Mouse (Mus musculus) adrenal gland, postnatal 36 days (tissue): ENCODE results near the gene Secisbp2. TPM values are rescaled to one million over a fixed set of nuclear protein-coding genes. Genes with fewer than 3 reads are reported as not detected.
"Not testable (repeated sequence)": the region's sequence is repeated elsewhere in the genome, so short reads cannot be mapped to it uniquely, and the experiment has no call there.

Experiments
- DNase-seq, 2 experiments: peaks; one replicate each; pipeline ENCODE4 v3.0.0; 2021; ENCODE audit warnings: mixed read lengths in 1 of 2
- total RNA-seq, 2 experiments: library from RNA; stranded (reverse); gene quantifications; 2 replicates each; pipeline ENCODE4 v1.2.3; 2021

Gene Secisbp2
- total RNA-seq, 2 experiments from 2014 or later, result 20.9 to 24.8 TPM

- peak in 1 of 2 experiments; percentile 5 for DNase-seq
Measured at GRCm38 (mm10) chr13:51643924-51644828, 7.3 kb upstream of the Secisbp2 start.

DNA sequence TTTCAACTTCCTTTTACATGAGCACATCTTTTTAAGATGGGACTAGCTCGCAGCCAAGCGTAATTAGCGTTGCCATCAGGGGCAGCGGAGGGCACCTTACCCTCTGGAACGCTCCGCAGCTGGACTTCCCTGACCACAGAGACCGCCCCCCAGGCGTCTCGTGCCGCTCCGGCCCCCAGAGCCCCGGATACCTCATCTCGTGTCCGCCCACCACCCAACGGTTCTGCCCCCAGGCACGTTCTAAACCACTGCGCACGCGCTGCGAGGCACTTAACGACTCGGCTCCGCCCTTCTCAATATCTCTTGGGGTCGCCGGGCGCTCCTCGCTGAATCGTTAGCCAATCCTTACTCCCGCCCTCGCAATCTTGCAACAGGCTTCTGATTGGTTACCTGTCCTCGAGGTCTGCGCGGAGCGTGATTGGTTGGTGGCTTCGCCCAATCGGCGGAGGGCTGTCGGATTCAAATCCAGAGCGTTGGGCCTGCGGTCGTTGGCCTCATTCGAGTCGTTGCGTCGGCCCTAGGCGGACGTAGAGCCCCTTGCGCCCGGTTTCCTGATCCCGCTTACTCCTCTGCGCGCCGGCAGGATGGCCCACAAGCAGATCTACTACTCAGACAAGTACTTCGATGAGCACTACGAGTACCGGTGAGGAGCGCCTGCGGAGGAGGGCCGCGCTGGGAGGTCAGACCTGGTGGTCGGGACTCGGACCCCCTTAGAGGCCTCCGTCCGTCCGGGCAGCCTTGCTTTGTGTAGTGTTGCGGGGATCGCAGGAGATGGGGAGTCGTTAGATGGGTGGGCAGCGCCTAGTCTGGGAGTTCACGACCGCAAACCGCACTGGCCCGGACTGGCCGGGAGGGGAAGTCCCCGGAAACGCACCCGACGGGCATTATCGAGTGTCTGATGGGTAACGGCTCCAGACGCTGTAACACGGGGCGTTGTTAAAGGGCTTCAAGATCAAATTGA lies 6.4 kb upstream of the Secisbp2 start, which contains the start of gene Cks2:
Gene Cks2 (plus strand): TSS at position 404 of the 961 bp plus-strand sequence.
- DNase-seq, result peak; percentile 96 to 97

DNA sequence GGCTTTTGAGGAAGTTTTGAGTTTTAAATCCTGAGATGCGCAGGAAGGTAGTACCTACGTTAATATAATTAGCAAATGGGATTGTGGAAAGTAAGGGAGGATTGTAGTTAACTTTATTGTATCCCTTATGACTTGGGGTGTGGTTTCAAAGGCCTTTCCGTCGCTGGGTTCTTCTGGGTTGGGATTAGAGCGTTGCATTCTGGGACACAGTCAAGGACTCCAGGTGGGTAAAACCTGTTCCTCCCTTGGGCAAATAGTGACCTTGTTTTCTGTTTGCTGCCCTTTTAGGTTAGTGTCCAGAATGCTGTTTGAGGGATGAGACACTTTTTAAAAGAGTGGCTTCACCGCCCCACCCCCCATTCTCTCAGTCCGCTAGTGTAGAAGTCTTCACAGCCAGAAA lies 5.6 kb upstream of the Secisbp2 start:
- peak in 1 of 2 experiments; percentile 18 for DNase-seq

- DNase-seq, result no peak
Measured at GRCm38 (mm10) chr13:51646362-51647027, 5.0 kb upstream of the Secisbp2 start.

- no peak for DNase-seq
Measured at GRCm38 (mm10) chr13:51647770-51648169, 3.7 kb upstream of the Secisbp2 start.

GRCm38 (mm10) chr13:51648237-51648636 lies 3.3 kb upstream of the Secisbp2 start:
- DNase-seq, result peak in 1 of 2 experiments; percentile 6

- DNase-seq, result no peak
Measured at GRCm38 (mm10) chr13:51649740-51650139, 1.8 kb upstream of the Secisbp2 start.

DNA sequence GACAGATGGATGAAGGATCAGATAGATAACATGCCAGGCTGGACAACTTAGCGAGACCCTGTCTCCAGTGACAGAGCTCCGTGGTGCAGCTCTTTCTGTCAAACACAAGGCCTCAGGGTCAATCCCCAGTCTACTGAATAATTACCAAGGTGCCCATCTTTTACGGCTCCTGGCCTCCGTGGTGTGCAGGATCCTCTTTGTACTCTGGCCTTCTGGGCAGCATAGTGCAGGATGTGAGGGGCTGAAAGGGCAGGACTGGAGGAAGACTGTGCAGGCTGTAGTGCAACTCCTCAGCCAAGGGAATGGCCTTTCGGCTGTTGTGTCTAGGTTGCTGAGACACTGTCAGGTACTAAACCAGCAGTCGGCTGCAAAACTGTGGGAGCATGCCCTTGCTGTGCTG lies 1.7 kb downstream of the Secisbp2 start:
- DNase-seq, result no peak

DNA sequence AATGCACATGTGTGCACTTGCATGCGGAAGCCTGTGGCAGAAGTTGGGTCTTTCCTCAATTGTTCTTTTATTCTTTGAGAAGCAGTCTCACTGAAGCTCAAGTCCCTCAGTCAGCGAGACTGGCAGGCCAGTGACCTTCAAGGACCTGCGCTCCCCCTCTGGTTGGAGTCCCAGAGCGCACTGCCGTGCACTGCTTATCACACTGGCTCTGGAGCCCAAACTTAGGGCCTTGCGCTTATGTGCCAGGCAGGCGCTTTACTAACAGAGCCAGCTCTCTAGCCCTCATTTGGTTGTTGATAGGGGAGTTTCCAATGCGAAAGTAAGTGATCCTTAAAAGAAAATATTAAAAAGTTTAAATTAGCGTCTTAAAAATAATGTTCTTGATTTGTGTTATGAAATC lies 2.5 kb downstream of the Secisbp2 start:
- DNase-seq, result no peak

DNA sequence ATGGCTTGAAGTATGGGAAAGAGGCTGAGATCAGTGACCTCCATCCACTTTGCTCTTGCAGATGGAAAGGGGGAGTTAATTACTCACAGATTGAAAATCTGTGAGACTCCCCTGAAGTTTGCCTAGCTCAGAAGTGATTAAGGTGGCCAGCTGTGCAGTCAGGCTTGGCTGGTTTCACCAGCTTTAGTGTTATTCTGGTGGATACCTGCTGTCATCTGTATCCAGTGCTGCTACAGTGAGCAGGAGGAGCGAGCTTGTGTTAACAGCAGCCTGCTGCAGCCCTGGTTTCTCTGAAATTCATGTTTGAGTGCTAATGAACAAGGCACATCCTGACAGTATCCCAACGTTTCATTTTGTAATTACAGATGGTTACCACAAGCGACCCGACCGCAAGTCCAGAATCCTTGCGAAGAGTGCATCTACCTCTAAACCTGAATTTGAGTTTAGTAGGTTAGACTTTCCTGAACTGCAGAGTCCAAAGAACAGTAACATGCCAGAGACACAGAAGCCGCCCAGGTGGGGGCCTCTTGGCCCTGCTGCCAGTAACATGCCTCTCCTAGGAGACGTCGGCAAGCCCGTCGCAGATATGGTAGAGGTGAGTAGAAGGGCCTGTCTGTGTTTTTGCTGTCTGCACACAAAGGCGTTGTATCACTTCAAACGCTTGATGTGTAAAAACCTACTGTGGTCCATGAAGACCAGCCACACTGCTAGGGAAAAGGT lies 5.2 kb downstream of the Secisbp2 start:
- DNase-seq, result no peak

- no peak for DNase-seq
Measured at GRCm38 (mm10) chr13:51658094-51658493, 6.6 kb downstream of the Secisbp2 start.

DNA sequence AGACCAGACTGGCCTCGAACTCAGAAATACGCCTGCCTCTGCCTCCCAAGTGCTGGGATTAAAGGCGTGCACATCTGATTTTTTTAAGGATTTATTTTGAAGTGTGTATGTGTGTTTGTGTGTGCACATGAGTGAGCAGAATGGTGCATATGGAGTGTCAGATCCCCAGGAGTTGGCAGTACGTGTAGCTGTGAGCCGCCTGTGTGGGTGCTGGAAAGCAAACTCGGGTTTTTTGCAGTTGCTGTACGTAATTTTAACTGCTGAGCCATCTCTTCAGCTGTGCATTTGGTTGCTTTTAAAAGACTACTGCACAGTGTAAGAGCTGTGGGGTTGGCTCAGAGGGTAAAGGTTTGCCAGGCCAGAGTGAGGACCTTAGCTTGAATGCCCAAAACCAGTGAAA lies 8.1 kb downstream of the Secisbp2 start:
- DNase-seq, result no peak

DNA sequence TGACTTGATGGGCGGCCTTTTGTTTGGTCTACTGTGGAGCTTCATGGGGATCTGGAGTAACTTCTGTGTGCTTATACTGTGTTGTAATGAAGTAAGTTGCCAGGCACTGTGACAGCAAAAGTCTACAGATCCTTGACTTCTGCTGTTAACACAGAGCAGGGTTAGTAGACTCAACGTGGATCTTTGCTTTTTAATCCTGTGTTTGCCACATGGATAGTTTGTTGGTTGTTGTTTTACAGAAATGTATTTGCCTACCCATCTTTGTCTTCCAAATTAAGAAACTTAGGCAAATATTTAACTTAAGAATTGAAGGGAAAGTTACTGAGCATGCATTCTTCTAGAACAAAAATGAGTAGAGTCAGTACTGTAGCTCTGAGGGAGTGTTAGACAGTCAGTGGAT lies 12.1 kb downstream of the Secisbp2 start:
- DNase-seq, result no peak

DNA sequence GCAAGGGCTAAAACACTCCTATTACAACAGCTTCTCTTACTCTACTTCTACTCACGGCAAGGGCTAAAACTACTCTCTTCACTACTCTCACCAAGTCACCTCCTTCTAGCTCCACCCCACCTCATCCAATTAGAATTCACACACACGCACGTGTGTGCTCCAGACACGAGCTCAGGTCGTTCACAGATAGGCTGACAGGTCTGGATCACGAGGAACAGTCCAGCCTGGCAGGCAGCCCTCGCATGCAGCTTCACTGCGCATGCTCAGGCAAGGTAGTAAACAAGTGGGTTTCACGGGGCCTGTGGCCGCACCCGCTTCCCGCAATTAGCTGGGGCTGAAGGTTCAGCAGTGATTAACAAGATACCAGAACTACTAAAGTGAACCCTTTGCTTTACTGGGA lies 16.7 kb downstream of the Secisbp2 start:
- DNase-seq, result not testable (repeated sequence)

DNA sequence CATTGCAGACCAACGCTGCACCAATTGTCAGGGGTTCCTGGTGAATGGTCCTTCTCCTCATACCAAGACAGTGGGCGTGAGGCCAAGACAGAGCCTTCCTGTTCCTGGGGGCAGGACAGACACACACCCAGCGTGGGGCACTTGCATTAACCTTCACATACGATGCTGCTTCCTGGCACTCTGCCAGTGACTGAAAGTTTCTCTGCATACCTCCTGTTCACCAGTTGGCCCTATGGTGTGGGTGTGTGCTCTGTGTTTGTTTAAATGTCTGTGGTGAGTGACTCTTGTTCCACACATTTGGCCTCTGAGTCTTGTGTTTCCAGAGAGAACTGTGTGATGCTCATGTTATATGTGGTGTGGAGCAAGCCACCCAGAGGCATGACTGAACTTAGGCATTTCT lies 25.1 kb downstream of the Secisbp2 start:
- no peak for DNase-seq

DNA sequence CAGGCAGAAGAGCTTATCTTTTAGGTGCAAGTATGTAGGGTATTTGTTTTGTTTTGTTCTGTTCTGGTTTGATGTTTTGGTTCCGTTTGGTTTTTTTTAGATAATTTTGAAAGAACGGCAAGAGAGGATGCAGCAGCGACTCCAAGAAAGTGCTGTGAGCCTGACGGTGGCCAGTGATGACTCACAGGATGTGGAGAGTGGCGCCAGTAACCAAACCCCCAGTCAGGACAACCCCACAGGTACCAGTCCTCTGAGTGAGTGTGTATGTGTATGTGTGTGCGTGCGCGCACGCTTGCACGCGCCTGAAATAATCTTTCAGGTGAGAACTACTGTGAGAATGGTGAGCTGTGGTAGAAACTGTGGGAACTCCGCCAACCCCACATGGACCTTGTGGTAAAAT lies 25.5 kb downstream of the Secisbp2 start:
- DNase-seq, result no peak

- no peak for DNase-seq
Measured at GRCm38 (mm10) chr13:51677630-51678185, 26.2 kb downstream of the Secisbp2 start.

DNA sequence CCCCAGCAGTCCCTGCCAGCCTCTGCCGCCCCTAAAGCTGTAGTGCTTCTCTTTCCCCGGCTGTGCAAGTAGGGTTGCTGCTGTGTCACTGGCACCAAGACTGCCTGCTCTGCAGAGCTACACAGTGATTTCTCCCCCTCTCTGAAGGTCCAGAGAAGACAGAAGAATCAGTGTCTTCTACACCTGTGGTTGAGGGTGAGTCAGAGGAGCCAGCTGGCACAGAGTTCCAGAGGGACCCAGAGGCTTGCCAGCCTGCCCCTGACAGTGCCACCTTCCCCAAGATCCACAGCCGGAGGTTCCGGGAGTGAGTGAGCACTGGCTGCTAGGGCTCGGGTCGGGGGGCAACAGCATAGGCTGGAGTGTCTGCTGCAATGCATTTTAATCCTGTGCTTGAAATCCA lies 27.2 kb downstream of the Secisbp2 start:
- no peak for DNase-seq

- DNase-seq, result no peak
Measured at GRCm38 (mm10) chr13:51679332-51679731, 27.8 kb downstream of the Secisbp2 start.

DNA sequence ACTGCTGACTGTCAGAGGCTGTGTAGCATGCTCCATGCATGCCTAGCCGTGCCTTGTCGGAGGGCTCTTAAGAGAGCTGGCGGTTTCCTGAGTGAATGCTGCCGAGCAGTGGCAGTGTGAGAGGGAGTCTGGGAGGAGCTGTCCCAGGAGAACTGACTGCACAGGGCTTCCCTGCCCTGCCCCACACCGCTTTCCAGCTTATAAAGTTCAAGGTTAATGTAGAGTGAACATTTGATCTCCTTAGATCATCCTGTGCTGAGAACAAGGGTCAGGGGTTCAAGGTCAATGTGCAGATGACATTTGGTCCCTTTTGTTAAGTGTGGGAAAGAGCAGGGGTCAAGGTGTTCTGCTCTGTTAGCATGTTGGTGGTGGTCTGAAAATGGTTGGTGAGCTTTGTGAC lies 29.6 kb downstream of the Secisbp2 start:
- peak; percentile 41 to 51 for DNase-seq

DNA sequence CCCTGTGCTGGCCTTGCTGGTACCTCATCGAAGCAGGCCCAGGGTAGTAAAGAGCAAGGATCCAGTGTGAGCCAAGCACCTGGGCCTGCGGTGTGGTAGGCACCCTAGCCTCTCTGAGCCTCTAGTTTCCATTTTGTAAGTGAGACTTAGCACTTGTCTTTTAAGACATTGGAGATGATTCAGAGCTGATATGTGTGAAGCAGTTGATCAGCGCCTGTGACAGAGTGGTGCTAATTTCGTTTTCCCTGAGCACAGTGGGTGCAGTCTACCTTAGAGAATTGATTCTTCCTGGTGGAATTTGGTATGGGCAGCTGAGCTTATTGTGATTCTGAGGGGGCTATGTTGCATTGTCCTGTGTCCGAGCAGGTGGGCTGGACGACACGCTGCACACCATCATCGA lies 30.1 kb downstream of the Secisbp2 start:
- DNase-seq, result no peak
